Mouse (Mus musculus): ENCODE data around the gene C2cd2l. TPM values are rescaled to one million over a fixed set of nuclear protein-coding genes. Genes with fewer than 3 reads are reported as not detected.
A peak's percentile ranks its signal among the peaks of the same experiment; 100 is the strongest.

C2cd2l gene
- polyA plus RNA-seq, 2 experiments = 7.5 to 19.6 TPM

GRCm38 (mm10) chr9:44311136-44312134 is 8.7 kb downstream of the C2cd2l start:
- 14% methylated on average over 27 of the region's 27 CpGs for WGBS
- Histone ChIP-seq H3K27ac (replicated peaks; ENCODE audit: low read depth, low read length) (no peak overlapping the region), H3K9ac (ENCODE audit: low read depth, low read length, severe bottlenecking) (peak overlapping the region; percentile 28; the same call in 1 of the 2 replicates), H3K27me3 (ENCODE audit: control insufficient read depth, insufficient read depth, low read length) (no peaks in the 10 kb centered on the region), H3K4me3 (replicated peaks; ENCODE audit: low read length) (no peak overlapping the region), H3K4me1 (ENCODE audit: control insufficient read depth, insufficient read depth, low read length) (no peaks in the 10 kb centered on the region), H3K9me3 (ENCODE audit: control insufficient read depth, low read length) (no peaks in the 10 kb centered on the region), H3K4me2 (replicated peaks; ENCODE audit: low read depth, low read length, severe bottlenecking) (0 out of 2 replicates have a peak overlapping the region, but pooled peaks have one; percentile 13), H3K36me3 (ENCODE audit: control insufficient read depth, insufficient read depth, low read length) (peaks cover 50% of the 10 kb centered on the region)
- TF ChIP-seq POLR2A (IDR thresholded peaks at IDR 0.05; ENCODE audit: borderline replicate concordance, extremely low read depth, insufficient read depth, insufficient read length) = no peak
- ATAC-seq (ENCODE audit: low FRiP score, low read depth) (no peak), DNase-seq (ENCODE audit: low spot score) (no peak)

GRCm38 (mm10) chr9:44310750-44311135 is 9.3 kb downstream of the C2cd2l start:
- Histone ChIP-seq H3K4me2 (replicated peaks; ENCODE audit: low read depth, low read length, severe bottlenecking) (0 out of 2 replicates have a peak overlapping the region, but pooled peaks have one; percentile 13), H3K4me1 (ENCODE audit: control insufficient read depth, insufficient read depth, low read length) (no peaks in the 10 kb centered on the region), H3K36me3 (ENCODE audit: control insufficient read depth, insufficient read depth, low read length) (peaks cover 43% of the 10 kb centered on the region), H3K9me3 (ENCODE audit: control insufficient read depth, low read length) (no peaks in the 10 kb centered on the region), H3K4me3 (replicated peaks; ENCODE audit: low read length) (no peak overlapping the region), H3K9ac (ENCODE audit: low read depth, low read length, severe bottlenecking) (peak overlapping the region; percentile 28; the same call in 1 of the 2 replicates), H3K27me3 (ENCODE audit: control insufficient read depth, insufficient read depth, low read length) (no peaks in the 10 kb centered on the region), H3K27ac (replicated peaks; ENCODE audit: low read depth, low read length) (no peak overlapping the region)
- DNase-seq (ENCODE audit: low spot score) = no peak
- ATAC-seq (ENCODE audit: low FRiP score, low read depth) = no peak
- no peak for TF ChIP-seq POLR2A (IDR thresholded peaks at IDR 0.05; ENCODE audit: borderline replicate concordance, extremely low read depth, insufficient read depth, insufficient read length)
- 33% methylated on average over 10 of the region's 10 CpGs for WGBS

GRCm38 (mm10) chr9:44309756-44310155 is 10.3 kb downstream of the C2cd2l start:
- peaks cover 1% of the 10 kb centered on the region for H3K4me1 ChIP-seq (ENCODE audit: control insufficient read depth, insufficient read depth, low read length)
- 58% methylated on average over 3 of the region's 3 CpGs for WGBS
- no peak for TF ChIP-seq POLR2A (IDR thresholded peaks at IDR 0.05; ENCODE audit: borderline replicate concordance, extremely low read depth, insufficient read depth, insufficient read length)

GRCm38 (mm10) chr9:44307248-44307647 is 12.8 kb downstream of the C2cd2l start:
- DNase-seq (ENCODE audit: low spot score) (no peak), ATAC-seq (ENCODE audit: low FRiP score, low read depth) (no peak)
- no peak for TF ChIP-seq POLR2A (IDR thresholded peaks at IDR 0.05; ENCODE audit: borderline replicate concordance, extremely low read depth, insufficient read depth, insufficient read length)
- H3K36me3 ChIP-seq (ENCODE audit: control insufficient read depth, insufficient read depth, low read length) = peaks cover 24% of the 10 kb centered on the region
- H3K4me3 ChIP-seq (replicated peaks; ENCODE audit: low read length) = no peak overlapping the region
- 69% methylated on average over 2 of the region's 2 CpGs for WGBS
- no peak overlapping the region for H3K4me2 ChIP-seq (replicated peaks; ENCODE audit: low read depth, low read length, severe bottlenecking)
- no peak overlapping the region for H3K27ac ChIP-seq (replicated peaks; ENCODE audit: low read depth, low read length)
- no peaks in the 10 kb centered on the region for H3K9me3 ChIP-seq (ENCODE audit: control insufficient read depth, low read length)
- no peak overlapping the region for H3K9ac ChIP-seq (ENCODE audit: low read depth, low read length, severe bottlenecking)
- H3K27me3 ChIP-seq (ENCODE audit: control insufficient read depth, insufficient read depth, low read length) = no peaks in the 10 kb centered on the region
- peaks cover 5% of the 10 kb centered on the region for H3K4me1 ChIP-seq (ENCODE audit: control insufficient read depth, insufficient read depth, low read length)

More at GRCm38 (mm10) chr9:44309756-44310155, 10.3 kb downstream of the C2cd2l start:
- no peak overlapping the region for H3K4me2 ChIP-seq (replicated peaks; ENCODE audit: low read depth, low read length, severe bottlenecking)
- no peak for ATAC-seq (ENCODE audit: low FRiP score, low read depth)
- H3K9ac ChIP-seq (ENCODE audit: low read depth, low read length, severe bottlenecking) = no peak overlapping the region
- peaks cover 34% of the 10 kb centered on the region for H3K36me3 ChIP-seq (ENCODE audit: control insufficient read depth, insufficient read depth, low read length)
- H3K4me3 ChIP-seq (replicated peaks; ENCODE audit: low read length) = no peak overlapping the region
- no peak overlapping the region for H3K27ac ChIP-seq (replicated peaks; ENCODE audit: low read depth, low read length)
- DNase-seq (ENCODE audit: low spot score) = no peak
- no peaks in the 10 kb centered on the region for H3K27me3 ChIP-seq (ENCODE audit: control insufficient read depth, insufficient read depth, low read length)
- no peaks in the 10 kb centered on the region for H3K9me3 ChIP-seq (ENCODE audit: control insufficient read depth, low read length)

GRCm38 (mm10) chr9:44306532-44306931 is 13.6 kb downstream of the C2cd2l start:
- Histone ChIP-seq H3K4me1 (ENCODE audit: control insufficient read depth, insufficient read depth, low read length) (peaks cover 5% of the 10 kb centered on the region), H3K36me3 (ENCODE audit: control insufficient read depth, insufficient read depth, low read length) (peaks cover 27% of the 10 kb centered on the region), H3K4me3 (replicated peaks; ENCODE audit: low read length) (no peak overlapping the region), H3K27me3 (ENCODE audit: control insufficient read depth, insufficient read depth, low read length) (no peaks in the 10 kb centered on the region), H3K9ac (ENCODE audit: low read depth, low read length, severe bottlenecking) (no peak overlapping the region), H3K27ac (replicated peaks; ENCODE audit: low read depth, low read length) (no peak overlapping the region), H3K9me3 (ENCODE audit: control insufficient read depth, low read length) (no peaks in the 10 kb centered on the region), H3K4me2 (replicated peaks; ENCODE audit: low read depth, low read length, severe bottlenecking) (no peak overlapping the region)
- no peak for ATAC-seq (ENCODE audit: low FRiP score, low read depth)
- no peak for TF ChIP-seq POLR2A (IDR thresholded peaks at IDR 0.05; ENCODE audit: borderline replicate concordance, extremely low read depth, insufficient read depth, insufficient read length)
- WGBS = 90% methylated on average over 6 of the region's 6 CpGs
- DNase-seq (ENCODE audit: low spot score) = no peak
